Mouse (Mus musculus): ENCODE results near the gene AA467197.

AA467197 gene

GRCm38 (mm10) chr2:122638673-122639072 is 1.9 kb downstream of the AA467197 start:
- no peak for DNase-seq

- peak; percentile 21 for DNase-seq
Measured at GRCm38 (mm10) chr2:122652096-122653084, 15.6 kb downstream of the AA467197 start.

GRCm38 (mm10) chr2:122656052-122656451 is 19.3 kb downstream of the AA467197 start:
- no peak for DNase-seq

GRCm38 (mm10) chr2:122656767-122657166 is 20.0 kb downstream of the AA467197 start:
- no peak for DNase-seq

- no peak for DNase-seq
Measured at GRCm38 (mm10) chr2:122657707-122658524, 21.1 kb downstream of the AA467197 start.

GRCm38 (mm10) chr2:122659825-122660224 is 23.0 kb downstream of the AA467197 start:
- no peak for DNase-seq

- no peak for DNase-seq
Measured at GRCm38 (mm10) chr2:122665253-122665972, 28.6 kb downstream of the AA467197 start.

GRCm38 (mm10) chr2:122665973-122666875 is 29.4 kb downstream of the AA467197 start:
- DNase-seq = peak; percentile 48

GRCm38 (mm10) chr2:122667856-122668255 is 31.1 kb downstream of the AA467197 start:
- no peak for DNase-seq

GRCm38 (mm10) chr2:122671714-122672113 is 34.9 kb downstream of the AA467197 start:
- no peak for DNase-seq

- no peak for DNase-seq
Measured at GRCm38 (mm10) chr2:122672841-122673240, 36.1 kb downstream of the AA467197 start.

- no peak for DNase-seq
Measured at GRCm38 (mm10) chr2:122675126-122675525, 38.3 kb downstream of the AA467197 start.

GRCm38 (mm10) chr2:122681379-122682137 is 44.8 kb downstream of the AA467197 start:
- DNase-seq = no peak

GRCm38 (mm10) chr2:122682520-122682919 is 45.7 kb downstream of the AA467197 start:
- DNase-seq = no peak

GRCm38 (mm10) chr2:122683641-122684040 is 46.9 kb downstream of the AA467197 start:
- no peak for DNase-seq

- no peak for DNase-seq
Measured at GRCm38 (mm10) chr2:122686665-122687064, 49.9 kb downstream of the AA467197 start.
